Mouse (Mus musculus) left cerebral cortex, postnatal 25 days (tissue): Measurements from ENCODE around the gene N4bp2l1. TPM values are rescaled to one million over a fixed set of nuclear protein-coding genes. Genes with fewer than 3 reads are reported as not detected.

ENCODE experiments used
- total RNA-seq, 2 experiments: library from RNA; stranded (reverse); gene quantifications; 2 replicates each; pipeline ENCODE4 v1.2.3; 2021

The N4bp2l1 gene
- total RNA-seq, 2 experiments from 2014 or later, result 50.4 to 55.4 TPM

Other genes starting within 250 kb of the N4bp2l1 start
- 1 to 10 TPM; 1.2 to 1.7 TPM for gene Zar1l, start 79.0 kb downstream of the N4bp2l1 start, total RNA-seq
- gene Brca2, start 74.6 kb downstream of the N4bp2l1 start, total RNA-seq, result 1 to 10 TPM; 5.7 to 6.0 TPM
- 10 to 100 TPM; 82.7 to 86.1 TPM for gene N4bp2l2, start 69.0 kb upstream of the N4bp2l1 start, total RNA-seq
- 10 to 100 TPM; 76.4 to 78.5 TPM for gene Pds5b, start 76.6 kb upstream of the N4bp2l1 start, total RNA-seq